Mouse (Mus musculus) ES-E14 (cell line): Measurements from ENCODE around the gene Calml4. TPM values are rescaled to one million over a fixed set of nuclear protein-coding genes. Genes with fewer than 3 reads are reported as not detected.
A peak's percentile ranks its signal among the peaks of the same experiment; 100 is the strongest.
"Not testable (repeated sequence)": the region's sequence is repeated elsewhere in the genome, so short reads cannot be mapped to it uniquely, and the experiment has no call there.

Experiments used
- DNase-seq: peaks from one replicate; pipeline ENCODE4 v3.0.0-alpha.2; 2013; ENCODE audit warnings: low read depth, low spot score
- H3K27ac ChIP-seq: 2 replicates; pipeline ENCODE4 v1.5.1; 2012; ENCODE audit warnings: low read depth, mild to moderate bottlenecking, low read length, moderate library complexity, mixed read lengths; ENCODE audit not compliant: poor library complexity, insufficient read depth, severe bottlenecking
- H3K36me3 ChIP-seq: 2 replicates; pipeline ENCODE4 v1.6.1; 2012; ENCODE audit warnings: mild to moderate bottlenecking, low read length, moderate library complexity, mixed read lengths; ENCODE audit not compliant: control insufficient read depth, poor library complexity, insufficient read depth, severe bottlenecking
- H3K4me1 ChIP-seq, 2 experiments: fragments of 150-350 bp in 1 of 2; sonication (generic) in 1 of 2; 2 replicates each; pipeline ENCODE4 v1.6.1; 2012; ENCODE audit warnings: low read length in 2 of 2, mild to moderate bottlenecking in 1 of 2, mixed read lengths in 1 of 2; ENCODE audit not compliant: control insufficient read depth in 2 of 2, insufficient read depth in 2 of 2, poor library complexity in 1 of 2
- H3K4me3 ChIP-seq, 2 experiments: fragments of 150-350 bp in 1 of 2; sonication (generic) in 1 of 2; 2 replicates each; pipeline ENCODE4 v1.5.1; 2012; ENCODE audit warnings: low read length in 2 of 2, low read depth in 1 of 2, mild to moderate bottlenecking in 1 of 2, mixed read lengths in 1 of 2; ENCODE audit not compliant: insufficient read depth in 1 of 2, poor library complexity in 1 of 2, severe bottlenecking in 1 of 2
- H3K9ac ChIP-seq: 2 replicates; pipeline ENCODE4 v1.6.1; 2012; ENCODE audit warnings: low read depth, mild to moderate bottlenecking, low read length, mixed read lengths; ENCODE audit not compliant: poor library complexity, insufficient read depth, severe bottlenecking
- H3K9me3 ChIP-seq: fragments of 150-350 bp; sonication (generic); 2 replicates; pipeline ENCODE4 v1.6.1; 2012; ENCODE audit warnings: low read depth, mild to moderate bottlenecking, low read length; ENCODE audit not compliant: control insufficient read depth, insufficient read depth
- CHD2 ChIP-seq: IDR thresholded peaks from 2 replicates; pipeline ENCODE4 v1.6.1; 2014; ENCODE audit warnings: mild to moderate bottlenecking, low read depth, low read length, inconsistent platforms
- HCFC1 ChIP-seq: IDR thresholded peaks from 2 replicates; pipeline ENCODE4 v1.6.1; 2012; ENCODE audit warnings: low read length, inconsistent platforms, borderline replicate concordance; ENCODE audit not compliant: insufficient read depth
- MAFK ChIP-seq: IDR thresholded peaks from 2 replicates; pipeline ENCODE4 v1.6.1; 2014; ENCODE audit warnings: mild to moderate bottlenecking, low read depth, low read length, inconsistent platforms; ENCODE audit not compliant: insufficient read depth
- ZC3H11A ChIP-seq: IDR thresholded peaks from 2 replicates; pipeline ENCODE4 v1.6.1; 2012; ENCODE audit warnings: low read depth, mild to moderate bottlenecking, inconsistent platforms, low read length, borderline replicate concordance
- ZNF384 ChIP-seq: IDR thresholded peaks from 2 replicates; pipeline ENCODE4 v1.6.1; 2012; ENCODE audit warnings: low read depth, low read length, inconsistent platforms
- in situ Hi-C, 2 experiments: fragments of 600-800 bp; cut with MboI; formaldehyde crosslinking; loops; one replicate each; pipeline ENCODE4 v1.15.1; 2025; ENCODE audit warnings: low sequenced_read_pairs in 2 of 2, inconsistent platforms in 1 of 2; ENCODE audit not compliant: unreplicated experiment in 2 of 2
- total RNA-seq: library from RNA; depleted of rRNA; stranded (reverse); fragments of 300-350 nt; gene quantifications from 2 replicates; pipeline ENCODE4 v1.2.3, GENCODE M21; 2012

The Calml4 gene
- total RNA-seq, 1 experiment: 10.2 TPM

GRCm38 (mm10) chr9:62817828-62818614 is 39.9 kb upstream of the Calml4 start:
- in situ Hi-C loops: no loop called here
- H3K27ac ChIP-seq: no peak overlapping the region

GRCm38 (mm10) chr9:62819494-62819893 is 38.4 kb upstream of the Calml4 start:
- no peak overlapping the region for H3K4me3 ChIP-seq
- H3K9me3 ChIP-seq: no peaks in the 10 kb centered on the region
- peaks cover 7 to 18% of the 10 kb centered on the region in 2 experiments; a peak in 3 of 4 replicates for H3K4me1 ChIP-seq
- TF ChIP-seq ZNF384 (peak; percentile 77; the same call in 1 of the 2 replicates), ZC3H11A (no peak)
- peak overlapping the region; percentile 23; the same call in 1 of the 2 replicates for H3K9ac ChIP-seq
- DNase-seq: no peak
- H3K27ac ChIP-seq: peak overlapping the region; percentile 29; the same call in 1 of the 2 replicates
- in situ Hi-C loops: no loop called here
- no peaks in the 10 kb centered on the region for H3K36me3 ChIP-seq

More at GRCm38 (mm10) chr9:62817828-62818614, 39.9 kb upstream of the Calml4 start:
- H3K4me3 ChIP-seq: no peak overlapping the region
- H3K36me3 ChIP-seq: no peaks in the 10 kb centered on the region
- no peak overlapping the region for H3K9ac ChIP-seq
- peaks cover 7 to 18% of the 10 kb centered on the region in 2 experiments; a peak in 3 of 4 replicates for H3K4me1 ChIP-seq
- DNase-seq: no peak
- TF ChIP-seq CHD2: no peak
- no peak for TF ChIP-seq MAFK
- TF ChIP-seq ZC3H11A: no peak
- TF ChIP-seq HCFC1: no peak
- no peak for TF ChIP-seq ZNF384
- H3K9me3 ChIP-seq: no peaks in the 10 kb centered on the region

- H3K36me3 ChIP-seq, H3K4me3 ChIP-seq, in situ Hi-C loops, H3K9me3 ChIP-seq, DNase-seq, H3K9ac ChIP-seq: not testable (repeated sequence)
- H3K27ac ChIP-seq: peak overlapping the region; percentile 29; the same call in 1 of the 2 replicates
- peaks cover 7 to 18% of the 10 kb centered on the region in 2 experiments; a peak in 3 of 4 replicates for H3K4me1 ChIP-seq
Measured at GRCm38 (mm10) chr9:62819910-62820309, 38.0 kb upstream of the Calml4 start.

DNA sequence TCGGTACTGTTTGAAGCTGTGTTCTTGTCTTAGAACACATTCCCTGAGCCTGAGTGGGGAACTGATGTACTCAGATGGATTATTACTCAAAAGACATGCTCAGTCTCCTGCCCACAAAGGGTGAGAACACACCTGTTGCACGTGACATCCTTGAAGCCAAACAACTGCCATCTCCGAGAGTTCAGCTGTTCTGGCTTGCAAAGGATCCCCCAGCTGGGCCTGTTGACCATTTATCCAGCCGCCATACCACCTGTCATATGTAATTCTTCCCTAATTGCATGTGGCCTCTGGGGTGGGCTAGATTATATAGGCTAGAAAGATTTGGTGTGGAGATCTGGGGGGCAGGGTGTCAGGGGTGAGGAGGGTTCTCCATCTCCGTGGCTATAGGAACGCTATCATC is 37.1 kb upstream of the Calml4 start:
- no peak overlapping the region for H3K9ac ChIP-seq
- no peaks in the 10 kb centered on the region for H3K9me3 ChIP-seq
- in situ Hi-C loops: no loop called here
- H3K36me3 ChIP-seq: no peaks in the 10 kb centered on the region
- no peak overlapping the region for H3K4me3 ChIP-seq
- no peak overlapping the region for H3K27ac ChIP-seq
- no peak for TF ChIP-seq HCFC1
- TF ChIP-seq ZC3H11A: no peak
- no peak for TF ChIP-seq CHD2
- TF ChIP-seq ZNF384: no peak
- TF ChIP-seq MAFK: no peak
- H3K4me1 ChIP-seq: peaks cover 7 to 18% of the 10 kb centered on the region in 2 experiments; a peak in 3 of 4 replicates
- no peak for DNase-seq

GRCm38 (mm10) chr9:62821811-62822210 is 36.1 kb upstream of the Calml4 start:
- in situ Hi-C loops: no loop called here
- Histone ChIP-seq H3K4me3 (no peak overlapping the region), H3K9ac (no peak overlapping the region), H3K4me1 (peaks cover 7 to 16% of the 10 kb centered on the region in 2 experiments; a peak in 3 of 4 replicates), H3K9me3 (no peaks in the 10 kb centered on the region), H3K27ac (no peak overlapping the region), H3K36me3 (no peaks in the 10 kb centered on the region)
- DNase-seq: no peak
- TF ChIP-seq ZNF384 (no peak), ZC3H11A (peak; percentile 22; the same call in 1 of the 2 replicates)
